Mouse (Mus musculus): Measurements from ENCODE around the gene Ubash3b.

Ubash3b gene

GRCm38 (mm10) chr9:41051080-41051932 lies 110.2 kb downstream of the Ubash3b start:
- no peak for DNase-seq (ENCODE audit: low spot score)

- DNase-seq (ENCODE audit: low spot score), result no peak
These were observed 111.0 kb downstream of the Ubash3b start for GRCm38 (mm10) chr9:41050331-41051079.

- DNase-seq (ENCODE audit: low spot score), result no peak
These were observed 112.2 kb downstream of the Ubash3b start for GRCm38 (mm10) chr9:41049282-41049681.

GRCm38 (mm10) chr9:41048820-41049219 lies 112.7 kb downstream of the Ubash3b start:
- DNase-seq (ENCODE audit: low spot score), result no peak

GRCm38 (mm10) chr9:41048216-41048615 lies 113.3 kb downstream of the Ubash3b start:
- DNase-seq (ENCODE audit: low spot score), result peak; percentile 59

- no peak for DNase-seq (ENCODE audit: low spot score)
These were observed 113.8 kb downstream of the Ubash3b start for GRCm38 (mm10) chr9:41047654-41048053.

GRCm38 (mm10) chr9:41044626-41045025 lies 116.9 kb downstream of the Ubash3b start:
- peak; percentile 72 for DNase-seq (ENCODE audit: low spot score)

GRCm38 (mm10) chr9:41043641-41044040 lies 117.9 kb downstream of the Ubash3b start:
- no peak for DNase-seq (ENCODE audit: low spot score)

- no peak for DNase-seq (ENCODE audit: low spot score)
These were observed 120.1 kb downstream of the Ubash3b start for GRCm38 (mm10) chr9:41041404-41041803.

GRCm38 (mm10) chr9:41038150-41038664 lies 123.3 kb downstream of the Ubash3b start:
- DNase-seq (ENCODE audit: low spot score), result no peak

GRCm38 (mm10) chr9:41031590-41032489 lies 129.7 kb downstream of the Ubash3b start:
- DNase-seq (ENCODE audit: low spot score), result no peak

- DNase-seq (ENCODE audit: low spot score), result peak; percentile 9
These were observed 131.7 kb downstream of the Ubash3b start for GRCm38 (mm10) chr9:41029827-41030226.

GRCm38 (mm10) chr9:41028470-41028869 lies 133.0 kb downstream of the Ubash3b start:
- peak; percentile 55 for DNase-seq (ENCODE audit: low spot score)

- DNase-seq (ENCODE audit: low spot score), result no peak
These were observed 139.8 kb downstream of the Ubash3b start for GRCm38 (mm10) chr9:41021690-41022089.

GRCm38 (mm10) chr9:41020486-41020885 lies 141.0 kb downstream of the Ubash3b start:
- no peak for DNase-seq (ENCODE audit: low spot score)

- no peak for DNase-seq (ENCODE audit: low spot score)
These were observed 147.0 kb downstream of the Ubash3b start for GRCm38 (mm10) chr9:41014512-41014911.

- no peak for DNase-seq (ENCODE audit: low spot score)
These were observed 149.0 kb downstream of the Ubash3b start for GRCm38 (mm10) chr9:41012456-41012855.

- DNase-seq (ENCODE audit: low spot score), result no peak
These were observed 149.7 kb downstream of the Ubash3b start for GRCm38 (mm10) chr9:41011512-41012436.

- DNase-seq (ENCODE audit: low spot score), result no peak
These were observed 153.7 kb downstream of the Ubash3b start for GRCm38 (mm10) chr9:41007785-41008184.

GRCm38 (mm10) chr9:41004415-41004814 lies 157.1 kb downstream of the Ubash3b start, which contains the start of gene Crtam:
TSS of gene Crtam (minus strand) at chr9:41004628.
- DNase-seq (ENCODE audit: low spot score), result peak; percentile 54

All from T-cell, adult 2 months (primary cell).